Mouse (Mus musculus) layer of hippocampus, adult 9-10 months (tissue): Measurements from ENCODE around the gene Sfn.
A peak's percentile ranks its signal among the peaks of the same experiment; 100 is the strongest.

Experiments
- DNase-seq: peaks from one replicate; pipeline ENCODE4 v3.0.0; 2022; ENCODE audit warnings: low spot score

Gene Sfn

DNA sequence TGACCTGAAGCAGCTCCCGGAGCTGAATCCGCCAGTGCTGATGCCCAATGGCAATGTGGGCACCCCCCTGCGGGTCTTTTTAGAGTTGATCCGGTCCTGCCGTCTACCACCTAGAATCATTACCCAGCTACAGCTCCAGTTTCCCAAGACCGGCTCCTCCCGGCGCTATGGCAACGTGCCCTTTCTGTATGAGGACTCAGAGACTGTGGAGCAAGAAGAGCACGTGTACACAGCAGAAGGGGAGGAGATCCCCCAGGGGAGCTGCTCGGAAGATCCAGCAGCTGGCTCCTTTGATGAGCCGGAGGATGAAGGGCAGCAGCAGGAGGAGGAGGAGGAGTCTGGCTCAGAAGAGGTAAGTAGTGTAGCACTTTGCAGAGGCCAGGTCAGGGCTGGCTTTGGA, 24.0 kb downstream of the Sfn start:
- DNase-seq, result no peak

DNA sequence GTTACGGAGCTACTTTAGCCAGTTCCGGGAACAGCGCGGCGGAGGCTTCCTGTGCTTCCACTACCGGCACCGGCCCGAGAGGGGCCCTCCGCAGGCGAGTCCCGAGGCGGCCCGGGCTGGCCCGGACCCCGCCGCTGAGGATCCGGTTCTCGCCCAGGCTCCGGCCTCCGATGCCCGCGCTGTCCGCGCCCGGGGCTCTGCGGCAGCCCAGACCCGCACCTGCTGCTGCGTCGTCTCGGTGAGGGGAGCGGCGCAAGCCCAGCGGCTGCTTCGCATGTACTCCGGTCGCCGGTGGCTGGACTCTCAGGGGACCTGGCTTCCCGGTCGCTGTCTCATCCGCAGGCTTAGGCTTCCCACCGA, 27.1 kb downstream of the Sfn start:
- DNase-seq, result no peak

DNA sequence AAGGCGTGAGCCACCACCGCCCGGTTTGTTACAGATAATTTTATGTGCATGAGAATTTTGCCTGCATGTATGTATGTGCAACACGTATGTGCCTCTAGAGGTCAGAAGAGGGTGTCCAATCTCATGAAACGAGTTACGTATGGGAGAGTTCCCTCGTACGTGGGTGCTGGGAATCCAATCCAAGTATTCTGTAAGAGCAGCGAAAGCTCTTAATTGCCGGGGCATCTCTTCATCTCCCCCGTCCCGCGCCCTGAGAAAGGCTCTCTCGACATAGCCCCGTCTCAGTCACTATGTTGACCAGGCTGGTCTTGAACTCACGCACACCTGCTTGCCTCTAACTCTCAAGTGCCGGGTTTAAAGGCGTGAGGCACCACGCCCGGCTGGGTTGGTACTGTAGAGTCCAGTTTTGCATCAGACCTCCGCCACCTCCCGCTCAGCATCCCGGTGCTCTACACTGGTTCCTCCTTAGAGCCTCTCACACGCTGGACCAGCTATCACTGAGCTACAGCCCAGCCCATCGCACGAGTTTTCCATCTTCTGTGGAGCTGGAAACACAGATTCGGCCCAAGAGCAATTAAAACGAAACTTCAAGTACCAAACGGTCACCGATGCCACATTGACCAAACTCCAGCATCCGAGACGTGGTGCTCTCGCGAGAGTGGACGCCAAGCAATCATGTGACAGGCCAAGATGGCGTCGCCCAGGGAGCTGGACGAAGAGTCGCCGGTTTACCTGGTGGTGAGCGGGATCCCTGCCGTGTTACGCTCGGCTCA, 27.7 kb downstream of the Sfn start, which contains the start of gene Gpatch3:
Gpatch3 (plus strand) TSS at position 676 of the 773 bp plus-strand sequence.
- DNase-seq, result peak; percentile 83

DNA sequence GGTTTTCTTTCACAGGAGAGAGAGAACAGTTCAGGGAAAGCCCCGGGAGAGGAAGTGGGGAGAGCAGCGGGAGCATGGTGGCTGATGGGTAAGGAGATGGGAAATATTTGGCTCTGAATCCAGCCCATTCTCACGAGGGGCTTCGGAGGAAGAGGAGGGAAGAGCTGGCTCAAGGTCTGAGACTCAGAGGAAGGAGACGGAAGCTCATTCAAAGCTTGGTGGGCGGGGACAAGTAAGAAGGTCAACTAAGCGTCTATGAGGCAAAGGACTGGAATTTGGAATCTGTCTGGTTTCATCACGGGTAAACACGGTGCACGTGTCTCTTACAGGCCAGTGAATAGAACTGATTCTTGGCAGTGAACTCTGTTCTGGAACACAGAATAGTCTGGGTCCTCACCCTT, 31.9 kb downstream of the Sfn start:
- DNase-seq, result no peak

DNA sequence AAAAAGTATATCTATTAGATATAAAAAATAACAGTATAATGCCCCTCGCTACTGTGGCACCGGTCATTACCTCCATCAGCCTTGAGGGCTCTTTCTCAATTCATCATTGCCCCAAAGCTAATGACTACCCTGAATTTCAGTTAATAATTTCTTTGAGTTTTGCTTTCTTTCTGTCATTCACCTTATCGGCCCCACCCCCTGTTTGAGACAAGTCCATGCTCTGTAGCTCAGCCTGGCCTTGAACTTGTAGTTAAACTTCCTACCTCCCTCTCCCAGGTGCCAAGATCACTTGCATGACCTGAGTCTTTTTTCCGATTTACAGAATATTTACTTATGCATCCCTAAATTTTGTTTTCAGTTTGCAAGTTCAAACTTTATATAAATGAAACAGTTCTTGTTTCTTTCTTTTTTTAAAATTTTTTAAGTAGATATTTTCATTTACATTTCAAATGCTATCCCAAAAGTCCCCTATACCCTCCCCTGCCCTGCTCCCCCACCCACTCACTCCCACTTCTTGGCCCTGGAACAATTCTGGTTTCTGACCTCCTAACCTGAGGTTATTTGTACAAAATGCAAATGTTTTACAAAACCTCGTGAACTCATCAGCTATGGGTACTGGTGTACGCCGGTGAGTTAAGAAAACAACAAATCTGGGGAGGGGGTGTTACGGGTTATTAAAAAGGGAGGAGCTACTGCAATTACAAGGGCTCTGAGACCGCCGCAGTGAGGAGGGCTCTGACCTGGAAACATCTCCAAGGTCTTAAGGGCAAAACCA, 32.5 kb downstream of the Sfn start:
- DNase-seq, result no peak

DNA sequence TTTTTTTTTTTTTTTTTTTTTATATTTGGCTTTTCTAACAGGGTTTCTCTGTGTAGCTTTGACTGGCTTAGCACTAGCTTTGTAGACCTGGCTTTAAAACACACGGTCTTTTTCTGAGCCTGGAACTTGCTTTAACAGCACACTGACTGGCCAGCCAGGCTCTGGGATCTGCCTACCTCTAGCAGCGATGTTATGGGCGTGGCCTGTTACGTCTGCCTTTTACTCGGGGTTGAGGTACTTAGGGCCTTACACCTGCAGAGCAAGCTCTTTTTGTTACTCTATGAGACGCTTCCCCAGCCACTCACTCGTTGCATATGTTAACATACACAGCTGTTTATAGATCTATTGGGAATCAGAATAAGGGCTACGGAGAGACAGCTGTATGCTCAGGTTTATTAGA, 34.7 kb downstream of the Sfn start:
- no peak for DNase-seq

DNA sequence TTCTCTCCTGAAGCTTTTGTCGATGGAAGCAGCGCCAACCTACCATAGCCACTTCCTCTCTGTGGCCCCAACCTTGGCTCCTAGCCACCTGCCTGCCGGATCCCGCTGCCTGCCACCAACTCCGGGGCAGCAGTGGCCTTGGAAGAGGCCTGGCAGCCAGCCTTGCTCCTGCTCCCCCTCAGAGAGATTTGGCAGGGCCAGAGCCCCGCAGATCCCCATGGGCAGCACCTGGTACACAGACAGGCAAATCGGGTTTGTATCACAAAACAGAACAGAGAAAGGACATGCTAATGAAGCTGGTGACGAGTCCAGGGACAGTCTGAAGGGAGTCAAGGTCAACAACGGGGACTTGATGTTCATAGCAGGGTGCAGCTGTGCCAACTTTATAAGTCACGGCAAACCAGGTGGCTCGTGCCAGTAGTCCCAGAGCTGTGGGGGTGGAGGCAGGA, 38.8 kb downstream of the Sfn start:
- DNase-seq, result no peak

DNA sequence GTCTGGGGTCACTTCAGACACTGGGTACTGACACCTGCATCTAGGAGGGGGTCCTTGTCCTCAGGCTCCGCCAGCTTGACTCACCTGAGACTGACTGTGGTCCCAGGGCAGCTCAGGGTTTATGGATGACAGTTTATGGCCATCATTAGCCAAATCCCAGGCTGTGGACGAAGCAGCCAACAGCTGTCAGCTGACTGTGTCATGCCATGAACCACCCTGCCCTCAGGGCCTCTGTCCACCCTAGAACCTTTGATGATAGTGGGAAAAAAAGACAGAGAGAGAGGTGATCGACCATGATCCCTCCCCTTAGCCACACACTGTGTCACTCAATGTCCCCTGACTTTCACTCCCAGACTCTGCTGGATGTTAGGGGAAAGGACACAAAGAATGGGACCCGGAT, 40.3 kb downstream of the Sfn start:
- DNase-seq, result no peak

DNA sequence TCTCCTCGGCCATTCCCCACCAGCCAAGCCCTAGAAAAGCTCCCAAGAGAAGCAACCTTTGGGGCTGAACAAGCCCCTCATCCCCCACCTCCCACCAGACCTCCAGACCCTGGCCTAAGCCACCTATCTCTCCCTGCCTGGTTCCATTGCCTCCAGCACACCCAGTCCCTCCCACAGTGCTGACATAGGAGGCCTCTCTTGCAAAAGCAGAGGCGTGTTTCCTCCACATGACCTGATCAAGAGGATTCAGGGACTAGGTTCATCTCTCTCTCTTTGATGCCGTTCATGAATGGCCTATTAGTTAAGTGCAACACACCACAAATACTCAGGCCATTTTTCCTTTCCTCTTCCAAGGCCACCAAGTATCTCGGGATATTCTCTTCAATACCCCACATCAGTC, 42.1 kb downstream of the Sfn start:
- no peak for DNase-seq

DNA sequence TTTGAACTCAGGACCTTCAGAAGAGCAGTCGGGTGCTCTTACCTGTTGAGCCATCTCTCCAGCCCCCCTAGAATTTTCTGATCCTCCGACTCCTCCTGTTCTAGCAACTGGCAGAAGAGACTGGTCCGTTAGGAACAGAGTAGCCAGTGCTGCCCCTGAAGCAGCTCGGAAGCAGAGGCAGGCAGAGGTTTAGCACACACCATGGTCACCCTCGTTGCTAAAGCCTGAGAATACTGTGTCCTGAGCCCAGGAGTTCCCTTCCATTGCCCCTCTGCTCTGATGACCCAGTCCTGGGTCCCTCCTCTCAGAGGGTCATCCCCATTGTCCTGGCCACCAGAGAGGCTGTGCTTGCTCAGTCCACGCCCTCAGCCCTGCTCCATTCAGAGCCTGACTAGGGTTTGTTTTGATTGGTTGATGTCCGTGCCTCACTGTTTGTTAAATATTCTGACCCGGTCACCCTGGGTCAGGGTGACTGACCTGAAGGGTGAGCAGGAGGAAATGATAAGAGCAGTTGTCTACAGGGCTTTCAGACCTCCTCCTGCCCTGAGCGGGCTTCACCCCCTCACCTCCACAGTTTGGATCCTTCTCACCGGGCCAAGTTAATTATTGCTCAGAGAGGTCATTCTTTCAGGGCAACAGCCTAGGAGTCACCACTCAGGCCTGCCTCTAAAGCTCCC, 44.8 kb downstream of the Sfn start:
- DNase-seq, result no peak

DNA sequence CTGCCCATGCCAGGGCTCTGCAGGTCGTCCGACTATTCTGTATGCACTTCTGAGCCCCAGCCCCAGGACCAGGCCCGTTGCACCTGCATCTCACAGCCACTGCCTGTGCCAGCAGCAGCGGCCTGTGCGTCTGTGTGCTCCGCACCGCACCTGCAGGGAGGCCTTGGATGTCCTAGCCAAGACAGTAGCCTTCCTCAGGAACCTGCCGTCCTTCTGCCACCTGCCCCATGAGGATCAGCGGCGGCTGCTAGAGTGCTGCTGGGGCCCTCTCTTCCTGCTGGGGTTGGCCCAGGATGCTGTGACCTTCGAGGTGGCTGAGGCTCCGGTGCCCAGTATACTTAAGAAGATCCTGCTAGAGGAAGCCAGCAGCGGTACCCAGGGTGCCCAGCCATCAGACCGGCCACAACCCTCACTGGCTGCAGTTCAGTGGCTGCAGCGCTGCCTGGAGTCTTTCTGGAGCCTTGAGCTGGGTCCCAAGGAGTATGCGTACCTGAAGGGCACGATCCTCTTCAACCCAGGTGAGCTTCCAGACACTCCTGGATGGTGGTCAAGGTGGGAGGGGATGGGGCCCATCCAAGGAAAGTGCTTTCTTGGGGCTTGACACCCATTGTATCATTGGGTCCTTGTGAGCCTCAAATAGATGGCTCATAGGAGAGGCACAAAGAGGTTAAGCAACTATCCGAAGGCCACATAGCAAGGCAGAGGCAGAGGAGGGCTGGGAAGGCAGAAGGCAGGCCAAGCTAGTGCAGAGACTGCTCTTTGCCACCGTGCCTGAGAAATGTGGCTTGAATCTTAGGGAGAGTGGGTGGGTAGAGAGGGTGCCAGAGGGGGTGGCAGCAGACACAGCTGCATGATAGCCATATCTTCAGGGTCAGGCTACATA, 48.3 kb downstream of the Sfn start:
- DNase-seq, result no peak

DNA sequence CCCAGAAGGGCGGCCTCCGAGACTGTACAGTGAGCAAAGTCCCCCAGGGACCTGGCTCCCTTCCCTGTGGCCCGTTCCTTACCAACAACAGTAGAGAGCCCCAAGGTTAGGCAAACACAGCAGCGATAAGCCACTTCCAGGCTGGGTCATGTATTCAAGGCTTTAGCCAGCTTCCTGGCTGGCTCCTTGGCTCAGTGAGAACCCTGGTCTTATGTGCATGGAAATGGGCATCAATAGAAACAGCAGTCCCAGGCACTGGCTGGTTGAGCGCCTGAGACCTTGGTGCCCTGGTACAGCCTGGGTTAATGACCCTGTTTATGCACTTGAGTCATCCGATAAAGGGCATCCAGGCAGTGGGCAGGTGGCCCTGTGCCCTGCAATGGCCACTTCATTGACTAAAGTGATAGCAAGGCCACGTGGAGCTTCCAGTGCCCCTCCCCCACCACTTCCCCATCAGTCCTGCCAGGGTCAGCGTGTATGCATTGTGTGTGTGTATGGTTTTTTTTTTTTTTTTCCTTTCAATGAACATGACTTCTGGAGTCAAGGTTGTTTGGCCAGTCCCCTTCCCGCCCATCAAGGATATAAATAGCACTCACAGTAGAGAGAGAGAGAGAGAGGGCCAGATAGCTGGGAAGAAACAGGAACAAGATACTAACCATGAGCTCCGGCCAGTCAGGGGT, 49.1 kb downstream of the Sfn start, which contains the start of gene Nr0b2:
Nr0b2 (plus strand) TSS at position 609 of the 680 bp plus-strand sequence.
- DNase-seq, result no peak

DNA sequence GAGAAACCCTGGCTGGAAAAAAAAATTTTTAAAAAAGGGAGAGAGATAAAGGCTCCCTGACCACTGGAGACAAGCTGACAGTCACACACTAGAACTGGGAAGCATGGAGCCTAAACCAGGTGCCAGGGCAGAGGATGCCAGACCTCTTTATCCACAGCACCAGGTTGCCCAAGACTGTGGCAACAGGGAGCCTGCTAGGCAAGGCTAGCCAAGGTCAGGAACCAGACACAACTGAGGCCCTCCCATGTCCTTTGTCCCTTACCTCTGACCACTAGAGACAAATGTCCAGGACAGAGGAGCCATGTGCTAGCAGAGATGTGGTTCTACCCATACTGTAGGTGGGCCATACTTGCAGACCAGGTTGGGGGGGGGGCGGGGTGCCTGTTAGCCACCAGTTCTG, 49.9 kb downstream of the Sfn start:
- DNase-seq, result no peak
